Mouse (Mus musculus) layer of hippocampus, adult 2 months (tissue): ENCODE results near the gene Pknox2. TPM values are rescaled to one million over a fixed set of nuclear protein-coding genes. Genes with fewer than 3 reads are reported as not detected.

Source experiments
- DNase-seq, 2 experiments: peaks; one replicate each; pipeline ENCODE4 v3.0.0; 2022; ENCODE audit warnings: low spot score in 2 of 2
- H3K27ac ChIP-seq: fragments of 200-600 bp; 2 replicates; pipeline ENCODE4 v1.8.1; 2022
- H3K4me3 ChIP-seq: fragments of 200-600 bp; 2 replicates; pipeline ENCODE4 v1.8.1; 2022; ENCODE audit warnings: mild to moderate bottlenecking
- CTCF ChIP-seq: fragments of 200-600 bp; conservative IDR thresholded peaks from 2 replicates; pipeline ENCODE4 v1.8.1; 2022; ENCODE audit warnings: antibody characterized with exemption, mild to moderate bottlenecking, moderate library complexity
- total RNA-seq, 2 experiments: library from RNA; stranded (reverse); gene quantifications; 2 replicates each; pipeline ENCODE4 v1.2.3; 2021

The Pknox2 gene
- total RNA-seq, 2 experiments from 2014 or later, result 41.1 to 41.2 TPM

GRCm38 (mm10) chr9:36976596-36977362, 170.4 kb downstream of the Pknox2 start:
- DNase-seq, result no peak
- peak; percentile 67 for TF ChIP-seq CTCF
- no peak overlapping the region for H3K4me3 ChIP-seq
- peak overlapping the region; percentile 18; the same call in 1 of the 2 replicates for H3K27ac ChIP-seq

- DNase-seq, result peak; percentile 54 to 73
- peak; percentile 83 for TF ChIP-seq CTCF
- H3K4me3 ChIP-seq, result no peak overlapping the region
- peak overlapping the region; percentile 77 for H3K27ac ChIP-seq
Measured at GRCm38 (mm10) chr9:36973486-36974227, 173.6 kb downstream of the Pknox2 start.

- TF ChIP-seq CTCF, result no peak
Measured at GRCm38 (mm10) chr9:36972089-36972488, 175.1 kb downstream of the Pknox2 start.

GRCm38 (mm10) chr9:36971066-36971465, 176.1 kb downstream of the Pknox2 start:
- Histone ChIP-seq H3K27ac (0 out of 2 replicates have a peak overlapping the region, but pooled peaks have one; percentile 18), H3K4me3 (no peak overlapping the region)
- TF ChIP-seq CTCF, result no peak
- no peak for DNase-seq

More at GRCm38 (mm10) chr9:36972089-36972488, 175.1 kb downstream of the Pknox2 start:
- no peak for DNase-seq
- Histone ChIP-seq H3K4me3 (no peak overlapping the region), H3K27ac (no peak overlapping the region)

- 0 out of 2 replicates have a peak overlapping the region, but pooled peaks have one; percentile 18 for H3K27ac ChIP-seq
- TF ChIP-seq CTCF, result peak; percentile 97
- peak; percentile 84 to 94 for DNase-seq
- no peak overlapping the region for H3K4me3 ChIP-seq
Measured at GRCm38 (mm10) chr9:36970651-36971050, 176.6 kb downstream of the Pknox2 start.

- DNase-seq, result no peak
- H3K27ac ChIP-seq, result no peak overlapping the region
- TF ChIP-seq CTCF, result no peak
- no peak overlapping the region for H3K4me3 ChIP-seq
Measured at GRCm38 (mm10) chr9:36969131-36969530, 178.1 kb downstream of the Pknox2 start.

GRCm38 (mm10) chr9:36968713-36969112, 178.5 kb downstream of the Pknox2 start:
- TF ChIP-seq CTCF, result peak; percentile 90
- no peak overlapping the region for H3K4me3 ChIP-seq
- H3K27ac ChIP-seq, result no peak overlapping the region
- peak; percentile 41 to 57 for DNase-seq

- no peak overlapping the region for H3K4me3 ChIP-seq
- TF ChIP-seq CTCF, result no peak
- DNase-seq, result no peak
- H3K27ac ChIP-seq, result no peak overlapping the region
Measured at GRCm38 (mm10) chr9:36968236-36968635, 179.0 kb downstream of the Pknox2 start.

- H3K4me3 ChIP-seq, result no peak overlapping the region
- H3K27ac ChIP-seq, result no peak overlapping the region
- peak; percentile 75 for TF ChIP-seq CTCF
- no peak for DNase-seq
Measured at GRCm38 (mm10) chr9:36965720-36966119, 181.5 kb downstream of the Pknox2 start.

GRCm38 (mm10) chr9:36964230-36964629, 183.0 kb downstream of the Pknox2 start:
- DNase-seq, result no peak
- Histone ChIP-seq H3K4me3 (no peak overlapping the region), H3K27ac (no peak overlapping the region)
- no peak for TF ChIP-seq CTCF

GRCm38 (mm10) chr9:36963512-36963911, 183.7 kb downstream of the Pknox2 start:
- no peak overlapping the region for H3K27ac ChIP-seq
- no peak for DNase-seq
- TF ChIP-seq CTCF, result no peak
- no peak overlapping the region for H3K4me3 ChIP-seq

- no peak overlapping the region for H3K4me3 ChIP-seq
- TF ChIP-seq CTCF, result peak; percentile 53
- no peak overlapping the region for H3K27ac ChIP-seq
- DNase-seq, result no peak
Measured at GRCm38 (mm10) chr9:36961874-36962273, 185.3 kb downstream of the Pknox2 start.

GRCm38 (mm10) chr9:36961153-36961552, 186.1 kb downstream of the Pknox2 start:
- no peak for TF ChIP-seq CTCF
- no peak for DNase-seq
- H3K4me3 ChIP-seq, result no peak overlapping the region

More at GRCm38 (mm10) chr9:36961153-36961552, 186.1 kb downstream of the Pknox2 start:
- no peak overlapping the region for H3K27ac ChIP-seq
